Mouse (Mus musculus): ENCODE results near the gene Lyrm4. TPM values are rescaled to one million over a fixed set of nuclear protein-coding genes. Genes with fewer than 3 reads are reported as not detected.

The Lyrm4 gene
- polyA plus RNA-seq, 1 experiment, result 8.9 TPM

GRCm38 (mm10) chr13:35949814-35950455 is 167.4 kb downstream of the Lyrm4 start:
- 47% methylated on average over 17 of the region's 17 CpGs for WGBS
- no peak overlapping the region for H3K27ac ChIP-seq (ENCODE audit: control insufficient read depth, insufficient read depth, low read depth, low read length, poor library complexity)
- no peak for TF ChIP-seq POLR2A (IDR thresholded peaks at IDR 0.05; ENCODE audit: borderline replicate concordance, control insufficient read depth, low read depth, low read length)
- no peak for TF ChIP-seq CTCF (IDR thresholded peaks at IDR 0.05; ENCODE audit: control insufficient read depth, insufficient read depth, low read length)

GRCm38 (mm10) chr13:35947354-35948000 is 169.8 kb downstream of the Lyrm4 start:
- Histone ChIP-seq H3K27ac (ENCODE audit: control insufficient read depth, insufficient read depth, low read depth, low read length, poor library complexity) (no peak overlapping the region), H3K4me1 (ENCODE audit: control insufficient read depth, insufficient read depth, low read length) (no peaks in the 10 kb centered on the region), H3K4me3 (replicated peaks; ENCODE audit: control insufficient read depth, low read depth, low read length) (no peak overlapping the region)
- TF ChIP-seq CTCF (IDR thresholded peaks at IDR 0.05; ENCODE audit: control insufficient read depth, insufficient read depth, low read length) (peak; percentile 74), POLR2A (IDR thresholded peaks at IDR 0.05; ENCODE audit: borderline replicate concordance, control insufficient read depth, low read depth, low read length) (no peak)
- WGBS, result 24% methylated on average over 14 of the region's 14 CpGs

More at GRCm38 (mm10) chr13:35949814-35950455, 167.4 kb downstream of the Lyrm4 start:
- H3K4me1 ChIP-seq (ENCODE audit: control insufficient read depth, insufficient read depth, low read length), result no peaks in the 10 kb centered on the region
- H3K4me3 ChIP-seq (replicated peaks; ENCODE audit: control insufficient read depth, low read depth, low read length), result no peak overlapping the region

DNA sequence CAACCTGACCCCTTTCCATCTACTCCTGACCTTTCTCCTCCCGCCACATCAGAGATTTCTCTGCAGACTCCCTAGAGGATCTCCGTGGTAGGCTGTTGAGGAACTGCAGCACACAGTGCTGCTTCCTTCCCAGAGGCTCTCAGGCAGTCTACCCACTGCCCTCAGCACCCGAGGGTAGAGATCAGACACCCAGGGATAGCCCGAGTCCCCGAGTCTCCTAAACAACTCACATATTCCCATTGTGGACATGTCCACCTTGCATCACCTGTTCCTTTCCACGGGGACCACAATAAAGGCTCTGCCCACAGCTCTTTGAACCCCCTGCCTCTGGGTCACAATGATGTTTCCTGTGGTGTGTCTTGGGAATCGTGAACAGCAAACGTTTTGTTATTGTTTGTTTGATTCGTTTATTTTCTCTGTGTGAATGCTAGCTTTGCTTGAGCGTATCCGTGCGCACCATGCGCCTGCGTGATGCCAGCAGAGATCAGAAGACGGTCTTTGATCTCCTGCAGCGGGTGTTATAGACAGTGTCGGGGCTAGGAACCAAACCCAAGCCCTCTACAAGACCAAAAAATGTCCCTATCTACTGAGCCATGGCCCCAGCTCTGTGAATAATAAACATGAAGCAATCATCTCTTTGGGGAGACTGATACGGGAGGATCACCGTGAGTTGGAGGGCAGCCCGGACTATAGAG is 170.5 kb downstream of the Lyrm4 start:
- 68% methylated on average over 20 of the region's 20 CpGs for WGBS
- Histone ChIP-seq H3K4me1 (ENCODE audit: control insufficient read depth, insufficient read depth, low read length) (no peaks in the 10 kb centered on the region), H3K27ac (ENCODE audit: control insufficient read depth, insufficient read depth, low read depth, low read length, poor library complexity) (no peak overlapping the region), H3K4me3 (replicated peaks; ENCODE audit: control insufficient read depth, low read depth, low read length) (no peak overlapping the region)
- no peak for TF ChIP-seq CTCF (IDR thresholded peaks at IDR 0.05; ENCODE audit: control insufficient read depth, insufficient read depth, low read length)
- TF ChIP-seq POLR2A (IDR thresholded peaks at IDR 0.05; ENCODE audit: borderline replicate concordance, control insufficient read depth, low read depth, low read length), result no peak

GRCm38 (mm10) chr13:35940934-35941333 is 176.4 kb downstream of the Lyrm4 start:
- Histone ChIP-seq H3K27ac (ENCODE audit: control insufficient read depth, insufficient read depth, low read depth, low read length, poor library complexity) (no peak overlapping the region), H3K4me1 (ENCODE audit: control insufficient read depth, insufficient read depth, low read length) (no peaks in the 10 kb centered on the region), H3K4me3 (replicated peaks; ENCODE audit: control insufficient read depth, low read depth, low read length) (no peak overlapping the region)
- no peak for TF ChIP-seq CTCF (IDR thresholded peaks at IDR 0.05; ENCODE audit: control insufficient read depth, insufficient read depth, low read length)
- no peak for TF ChIP-seq POLR2A (IDR thresholded peaks at IDR 0.05; ENCODE audit: borderline replicate concordance, control insufficient read depth, low read depth, low read length)
- 16% methylated on average over 5 of the region's 5 CpGs for WGBS

DNA sequence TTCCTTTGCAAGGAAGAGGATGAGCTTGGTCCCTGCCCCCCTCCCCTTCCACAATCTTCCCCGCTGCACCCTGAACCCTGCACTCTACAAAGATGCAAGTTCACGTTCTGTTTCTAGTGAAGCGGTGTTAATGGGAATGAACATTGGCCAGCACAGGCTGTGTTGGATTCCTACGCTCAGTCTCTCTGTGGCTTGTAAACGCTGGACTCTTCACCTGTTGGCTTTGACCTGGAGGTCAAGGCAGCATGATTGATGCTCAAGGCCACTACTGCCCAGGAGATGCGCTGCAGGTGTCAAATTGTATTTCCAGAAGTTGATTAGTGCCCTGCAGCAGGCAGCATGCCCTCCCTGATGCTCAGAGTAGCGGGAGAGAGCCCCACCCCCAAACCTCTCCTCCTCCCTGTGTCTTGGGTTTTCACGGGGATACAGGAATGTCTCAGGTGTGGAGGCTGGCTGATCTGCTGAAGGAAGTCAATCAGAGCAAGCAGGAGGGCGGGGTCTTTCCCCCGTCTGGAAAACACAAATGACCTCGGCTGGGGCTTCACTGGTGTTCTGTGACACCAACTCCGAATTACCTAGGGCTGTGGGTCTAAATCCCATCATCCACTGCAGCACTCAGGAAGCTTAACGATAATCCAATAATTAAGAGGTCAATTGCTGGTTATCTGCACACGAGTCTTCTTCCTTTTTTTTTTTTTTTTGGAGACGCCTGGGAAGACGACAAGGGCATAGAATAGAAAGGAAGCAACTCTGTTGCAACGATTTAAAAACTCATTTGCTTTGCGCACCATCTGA is 177.3 kb downstream of the Lyrm4 start:
- Histone ChIP-seq H3K4me3 (replicated peaks; ENCODE audit: control insufficient read depth, low read depth, low read length) (no peak overlapping the region), H3K4me1 (ENCODE audit: control insufficient read depth, insufficient read depth, low read length) (no peaks in the 10 kb centered on the region), H3K27ac (ENCODE audit: control insufficient read depth, insufficient read depth, low read depth, low read length, poor library complexity) (no peak overlapping the region)
- TF ChIP-seq CTCF (IDR thresholded peaks at IDR 0.05; ENCODE audit: control insufficient read depth, insufficient read depth, low read length) (no peak), POLR2A (IDR thresholded peaks at IDR 0.05; ENCODE audit: borderline replicate concordance, control insufficient read depth, low read depth, low read length) (no peak)
- WGBS, result 66% methylated on average over 18 of the region's 18 CpGs

DNA sequence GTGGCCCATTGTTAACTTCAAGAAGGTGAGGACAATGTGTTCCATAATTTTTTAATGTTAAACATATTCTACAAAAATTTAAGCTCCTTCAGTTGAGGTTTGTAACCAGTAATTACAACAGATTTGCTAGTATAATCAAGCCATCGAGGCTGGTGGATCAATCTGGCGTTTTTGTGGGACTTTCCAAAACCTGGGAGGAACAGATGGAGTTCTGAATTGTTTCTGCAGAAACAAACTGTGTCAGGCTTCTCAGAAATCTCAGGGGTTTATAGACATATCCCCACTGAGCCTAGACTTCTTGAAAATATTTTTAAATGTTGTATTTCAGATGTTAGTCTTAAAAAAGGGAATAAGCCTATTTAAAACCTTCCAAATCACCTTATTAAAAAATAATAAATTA is 179.3 kb downstream of the Lyrm4 start:
- TF ChIP-seq POLR2A (IDR thresholded peaks at IDR 0.05; ENCODE audit: borderline replicate concordance, control insufficient read depth, low read depth, low read length) (no peak), CTCF (IDR thresholded peaks at IDR 0.05; ENCODE audit: control insufficient read depth, insufficient read depth, low read length) (no peak)
- no peak overlapping the region for H3K4me3 ChIP-seq (replicated peaks; ENCODE audit: control insufficient read depth, low read depth, low read length)
- WGBS, result 73% methylated on average over 2 of the region's 2 CpGs
- no peaks in the 10 kb centered on the region for H3K4me1 ChIP-seq (ENCODE audit: control insufficient read depth, insufficient read depth, low read length)
- no peak overlapping the region for H3K27ac ChIP-seq (ENCODE audit: control insufficient read depth, insufficient read depth, low read depth, low read length, poor library complexity)

Other genes with a start within 250 kb of the Lyrm4 start
- 5.3 and 14.3 TPM in 2 replicates for gene Rpp40, start 211.2 kb downstream of the Lyrm4 start, polyA plus RNA-seq (2011; ENCODE audit: insufficient read depth, insufficient read length, low replicate concordance, missing spikeins)
- not detected in 2 replicates for gene Ppp1r3g, start 158.7 kb downstream of the Lyrm4 start, polyA plus RNA-seq (2011; ENCODE audit: insufficient read depth, insufficient read length, low replicate concordance, missing spikeins)
- 13.1 and 29.7 TPM in 2 replicates for gene Fars2, start 114 bp downstream of the Lyrm4 start, polyA plus RNA-seq (2011; ENCODE audit: insufficient read depth, insufficient read length, low replicate concordance, missing spikeins)

All from bone marrow, adult 2 months (tissue).